Comparison of ENCODE assay signal across 9 mouse cellular contexts in genomic region chr8:74853488-74853887, GRCm38 (mm10). TPM values are rescaled to one million over a fixed set of nuclear protein-coding genes. Genes with fewer than 3 reads are reported as not detected.
DNase-seq lines count a peak whose midpoint lies in the region; ATAC-seq and TF ChIP-seq lines count a peak whose summit lies in the region.
"Had no signal": no experiment of that assay in that cellular context is flagged by ENCODE, and none has a peak within 500 bp of the region (broad histone marks: within the 10 kb centered on the region; RNA-seq: fewer than 3 reads in every experiment).

No protein-coding gene starts in this region.

- TF ChIP-seq POLR2A in cortical plate, adult 2 months (IDR thresholded peaks at IDR 0.05; ENCODE audit: extremely low read depth, insufficient read depth, low read length) = no peak

- peak; percentile 54; the same call in 1 of the 2 replicates for TF ChIP-seq CTCF in cortical plate, adult 2 months (IDR thresholded peaks at IDR 0.05; ENCODE audit: extremely low read depth, insufficient read depth, low read length)

- no peaks in the 10 kb centered on the region for H3K27me3 ChIP-seq in intestine, embryonic 14.5 days (replicated peaks; ENCODE audit: control insufficient read depth, insufficient read depth, low read length)
- H3K27me3 ChIP-seq in midbrain, embryonic 14.5 days (ENCODE audit: control insufficient read depth, insufficient read depth, low read length) = no peaks in the 10 kb centered on the region
- H3K27me3 ChIP-seq: heart, embryonic 15.5 days had no signal

- no peak overlapping the region for H3K27ac ChIP-seq in cortical plate, adult 2 months (ENCODE audit: insufficient read depth, low read length)
- H3K27ac ChIP-seq in intestine, embryonic 14.5 days (ENCODE audit: low read depth) = no peak overlapping the region
- no peak overlapping the region for H3K27ac ChIP-seq in midbrain, embryonic 14.5 days (replicated peaks; ENCODE audit: low read depth, low read length)
- H3K27ac ChIP-seq: heart, embryonic 15.5 days had no signal

- H3K9me3 ChIP-seq in intestine, embryonic 14.5 days (ENCODE audit: control insufficient read depth, low read length) = no peaks in the 10 kb centered on the region
- no peaks in the 10 kb centered on the region for H3K9me3 ChIP-seq in midbrain, embryonic 14.5 days (ENCODE audit: control insufficient read depth, low read length)
- H3K9me3 ChIP-seq: heart, embryonic 15.5 days had no signal

- H3K4me2 ChIP-seq in intestine, embryonic 14.5 days (ENCODE audit: low read length) = no peak overlapping the region
- no peak overlapping the region for H3K4me2 ChIP-seq in midbrain, embryonic 14.5 days (ENCODE audit: low read length)
- H3K4me2 ChIP-seq: heart, embryonic 15.5 days had no signal

- no peak for ATAC-seq in intestine, embryonic 14.5 days (replicated peaks; ENCODE audit: low FRiP score, low TSS enrichment, low read depth)
- ATAC-seq in midbrain, embryonic 14.5 days (ENCODE audit: low FRiP score, low TSS enrichment) = peak; percentile 38

- 26% methylated on average over 5 of the region's 5 CpGs for WGBS in intestine, embryonic 14.5 days
- 23% methylated on average over 5 of the region's 5 CpGs for WGBS in midbrain, embryonic 14.5 days

- peaks cover 9% of the 10 kb centered on the region for H3K4me1 ChIP-seq in cortical plate, adult 2 months (ENCODE audit: control insufficient read depth, insufficient read depth, low read length)
- H3K4me1 ChIP-seq in intestine, embryonic 14.5 days (replicated peaks; ENCODE audit: control insufficient read depth, insufficient read depth, low read length) = no peaks in the 10 kb centered on the region
- H3K4me1 ChIP-seq in midbrain, embryonic 14.5 days (ENCODE audit: control insufficient read depth, insufficient read depth, low read length) = no peaks in the 10 kb centered on the region
- H3K4me1 ChIP-seq: heart, embryonic 15.5 days had no signal

- H3K9ac ChIP-seq in intestine, embryonic 14.5 days (ENCODE audit: low read length) = no peak overlapping the region
- no peak overlapping the region for H3K9ac ChIP-seq in midbrain, embryonic 14.5 days (replicated peaks; ENCODE audit: low read length)
- H3K9ac ChIP-seq: heart, embryonic 15.5 days had no signal

- no peak overlapping the region for H3K4me3 ChIP-seq in cortical plate, adult 2 months (ENCODE audit: insufficient read depth, low read length)
- no peak overlapping the region for H3K4me3 ChIP-seq in intestine, embryonic 14.5 days (ENCODE audit: low read depth, low read length)
- no peak overlapping the region for H3K4me3 ChIP-seq in midbrain, embryonic 14.5 days (replicated peaks; ENCODE audit: low read depth, low read length)
- H3K4me3 ChIP-seq: heart, embryonic 15.5 days had no signal

- peak; percentile 15 for DNase-seq in kidney, adult 18-20 months
- no peak for DNase-seq in kidney, adult 11 months
- peak; percentile 37 for DNase-seq in NIH3T3 (ENCODE audit: low read depth)
- peak; percentile 54 for DNase-seq in intestine, embryonic 14.5 days (ENCODE audit: low spot score)
- DNase-seq in midbrain, embryonic 14.5 days = peak; percentile 80
- no peak for DNase-seq in thymus, postnatal 25 days
- DNase-seq in thymus, postnatal 14 days = no peak

- H3K36me3 ChIP-seq in intestine, embryonic 14.5 days (ENCODE audit: control insufficient read depth, insufficient read depth, low read length) = no peaks in the 10 kb centered on the region
- H3K36me3 ChIP-seq in midbrain, embryonic 14.5 days (ENCODE audit: control insufficient read depth, insufficient read depth, low read length) = no peaks in the 10 kb centered on the region
- H3K36me3 ChIP-seq: heart, embryonic 15.5 days had no signal

RNA-seq across cellular contexts. Expression of gene Isx, which starts 19.5 kb away (rescaled TPM):
- 0.08 TPM in 1 of 2 replicates, not detected in the other for polyA plus RNA-seq in cortical plate, adult 2 months (2012; rRNA removed)
- 86.3 and 90.8 TPM in 2 replicates for polyA plus RNA-seq in intestine, embryonic 14.5 days (2014; fragmentation: Nextera tagmentation; extraction: Ambion mirVana)
- not detected in 2 replicates for polyA plus RNA-seq in midbrain, embryonic 14.5 days (2014; fragmentation: Nextera tagmentation; extraction: Ambion mirVana)

Comparison
In these comparisons a context has a peak if more than half of its experiments do, and no peak if none do; other contexts are left out.
1. DNase-seq: peak in kidney, adult 18-20 months (single experiment), NIH3T3 (single experiment), intestine, embryonic 14.5 days (single experiment) and midbrain, embryonic 14.5 days (single experiment); none in kidney, adult 11 months (single experiment), thymus, postnatal 25 days (single experiment) and thymus, postnatal 14 days (single experiment).
2. RNA of gene Isx, which starts 19.5 kb away (polyA plus RNA-seq): 86.3 to 90.8 TPM in intestine, embryonic 14.5 days; 0.08 TPM in cortical plate, adult 2 months and not detected in midbrain, embryonic 14.5 days; every median in the first group is over 10 times any median in the second.